Mouse (Mus musculus): ENCODE results near the gene Slc25a47.

- TF ChIP-seq UBTF (IDR thresholded peaks at IDR 0.05; ENCODE audit: low read depth, low read length) = no peak
- TF ChIP-seq CTCF (conservative IDR thresholded peaks at IDR 0.05 in 1 of 2, IDR thresholded peaks at IDR 0.05 in 1 of 2; ENCODE audit: low read depth in 2 of 2, low read length in 2 of 2) = no peak
- no peak for TF ChIP-seq MAX (IDR thresholded peaks at IDR 0.05; ENCODE audit: low read length)
- TF ChIP-seq ETS1 (conservative IDR thresholded peaks at IDR 0.05; ENCODE audit: low read depth, low read length) = no peak
- TF ChIP-seq CHD2 (IDR thresholded peaks at IDR 0.05; ENCODE audit: low read length) = no peak
- TF ChIP-seq POLR2A (IDR thresholded peaks at IDR 0.05; ENCODE audit: low read depth, low read length) = no peak
These were observed 8.8 kb upstream of the Slc25a47 start for GRCm38 (mm10) chr12:108826958-108827535.
